Mouse (Mus musculus) layer of hippocampus, adult 9-11 months (tissue): ENCODE results near the gene Pcare.
"Not testable (repeated sequence)": the region's sequence is repeated elsewhere in the genome, so short reads cannot be mapped to it uniquely, and the experiment has no call there.

Experiments
- DNase-seq: peaks from one replicate; pipeline ENCODE4 v3.0.0; 2022

The Pcare gene

DNA sequence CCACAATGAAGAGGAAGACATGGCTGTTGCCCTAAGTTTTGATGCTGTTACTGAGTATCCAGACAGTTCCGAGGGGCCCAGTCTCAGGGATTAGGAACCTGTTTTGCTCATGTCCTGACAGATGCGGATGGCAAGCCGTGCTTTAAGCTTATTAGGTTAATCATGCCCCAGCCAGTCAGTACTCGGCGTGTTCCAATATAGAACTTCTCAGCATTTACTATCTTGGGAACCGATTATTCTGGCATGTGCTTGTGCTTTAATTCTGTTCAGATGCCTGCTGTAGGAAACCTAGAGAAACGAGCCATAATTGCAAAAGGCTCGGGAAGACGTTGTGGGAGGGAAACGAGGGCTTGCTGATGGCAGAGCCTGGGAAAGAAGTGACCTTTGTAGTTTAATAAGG lies at the start of gene Pcare:
Gene Pcare (minus strand): TSS at position 64 of the 400 bp plus-strand sequence.
- no peak for DNase-seq

- no peak for DNase-seq
These were observed 43.0 kb upstream of the Pcare start for GRCm38 (mm10) chr17:71795521-71796205.

- DNase-seq, result no peak
These were observed 38.9 kb upstream of the Pcare start for GRCm38 (mm10) chr17:71791622-71792021.

DNA sequence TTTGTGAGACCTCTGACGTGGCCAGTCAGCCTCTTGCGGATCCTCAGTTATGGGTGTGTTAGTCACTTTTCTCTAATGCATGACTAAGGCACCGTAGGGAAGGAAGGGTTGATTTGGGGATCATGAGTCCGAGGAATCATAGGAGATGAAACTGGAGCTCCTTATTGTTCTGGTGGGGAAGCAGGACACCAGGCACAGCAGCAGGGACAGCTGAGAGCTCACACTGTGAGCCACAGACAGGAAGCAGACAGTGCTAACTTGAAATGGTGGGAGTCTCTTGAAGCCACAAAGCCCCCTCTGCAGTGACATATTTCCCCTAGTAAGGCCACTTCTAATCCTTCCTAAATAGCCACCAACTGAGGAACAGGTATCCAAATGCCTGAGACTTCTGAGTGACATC lies 38.4 kb upstream of the Pcare start:
- no peak for DNase-seq

- DNase-seq, result no peak
These were observed 33.8 kb upstream of the Pcare start for GRCm38 (mm10) chr17:71786456-71786855.

DNA sequence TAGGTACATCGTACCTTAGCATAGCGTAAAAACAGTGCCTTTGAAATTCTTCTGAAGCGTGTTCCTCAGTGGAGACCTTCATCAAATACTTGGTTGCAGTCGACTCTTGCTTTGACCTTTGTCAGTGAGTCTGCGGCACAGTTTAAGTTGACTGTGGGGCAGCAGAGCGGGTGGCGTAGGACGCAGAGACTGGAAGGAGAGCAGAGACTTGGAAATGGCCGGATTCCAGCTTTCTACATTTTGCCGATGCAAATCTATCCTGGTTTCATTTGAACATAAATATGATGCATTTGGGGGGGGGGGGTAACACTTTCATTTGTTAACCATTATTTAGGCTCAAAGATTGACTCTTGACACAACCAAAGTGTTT lies 30.7 kb upstream of the Pcare start:
- no peak for DNase-seq

DNA sequence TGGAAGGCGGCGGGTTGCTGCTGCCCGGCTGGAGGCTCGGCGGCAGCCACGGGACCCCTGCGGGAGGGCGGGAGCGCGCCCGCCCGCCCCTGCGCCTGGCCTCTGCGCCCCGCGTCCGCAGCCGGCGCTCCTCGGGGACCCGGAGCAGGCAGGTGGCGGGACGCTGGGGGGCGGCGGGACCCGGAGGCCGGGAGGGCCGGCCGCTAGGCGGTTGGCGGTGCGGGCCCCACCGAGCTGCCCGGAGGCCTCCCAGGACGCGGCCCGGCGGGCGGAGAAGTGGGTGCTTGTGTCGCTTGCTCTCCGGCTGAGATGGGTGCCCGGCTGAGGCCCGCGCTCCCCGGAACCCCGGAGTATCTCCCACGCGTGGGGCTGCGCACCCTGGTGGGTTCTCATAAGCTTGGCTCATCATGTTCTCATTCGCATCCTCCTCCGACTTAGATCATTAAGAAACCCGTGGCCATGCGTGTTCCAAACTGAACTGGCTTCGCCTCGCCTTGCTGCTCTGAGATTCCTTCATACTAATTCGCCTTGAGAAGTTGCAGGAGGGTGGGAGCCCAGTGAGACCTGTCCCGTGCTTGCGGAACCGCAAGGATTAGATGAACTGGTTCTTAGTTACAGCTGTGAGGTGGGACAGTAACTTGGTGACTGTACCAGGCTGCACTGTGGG lies 30.1 kb upstream of the Pcare start:
- DNase-seq, result peak; percentile 30

DNA sequence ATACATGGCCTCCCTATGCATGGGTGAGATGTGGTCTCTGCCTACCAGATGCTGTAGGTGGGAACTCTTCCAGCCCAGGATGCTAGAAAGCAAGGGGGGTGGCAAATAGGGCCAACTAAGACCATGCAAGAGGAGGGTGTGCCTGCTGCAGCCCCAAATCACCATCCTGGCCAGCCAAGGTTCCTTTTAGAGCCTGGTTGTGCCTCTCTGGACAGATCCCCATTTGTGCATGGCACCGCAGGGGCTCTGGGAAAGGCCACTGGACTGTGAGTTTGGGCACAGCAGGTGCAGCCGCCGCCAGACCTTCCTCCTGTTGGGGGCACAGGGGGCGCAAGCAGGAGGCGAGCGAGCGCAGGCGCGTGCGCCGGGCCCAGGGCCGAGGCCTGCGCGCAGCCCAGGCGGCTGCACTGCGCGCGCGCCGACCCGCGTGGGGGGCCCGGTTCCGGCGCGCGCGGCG lies 29.6 kb upstream of the Pcare start:
- DNase-seq, result peak; percentile 18

GRCm38 (mm10) chr17:71780945-71781344 lies 28.3 kb upstream of the Pcare start:
- peak; percentile 67 for DNase-seq

DNA sequence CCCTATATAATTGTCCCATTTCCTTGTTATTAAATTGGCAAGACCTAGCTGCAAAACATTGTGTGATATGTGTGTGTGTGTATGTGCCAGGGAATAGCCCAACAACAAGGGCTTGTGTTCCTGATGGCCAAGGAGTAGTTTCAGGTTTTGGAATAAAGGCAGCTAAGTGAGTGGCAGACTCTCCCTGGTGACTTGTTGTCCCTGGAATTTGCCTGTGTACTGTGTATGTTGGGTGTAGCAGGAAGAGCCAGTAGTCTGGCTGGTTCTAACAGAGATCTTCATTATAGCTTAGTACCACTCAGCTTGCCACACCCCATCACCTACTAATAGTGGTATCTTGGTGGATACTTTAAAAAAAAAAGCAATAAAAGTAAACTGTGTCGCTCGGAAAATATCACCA lies 27.8 kb upstream of the Pcare start:
- no peak for DNase-seq

DNA sequence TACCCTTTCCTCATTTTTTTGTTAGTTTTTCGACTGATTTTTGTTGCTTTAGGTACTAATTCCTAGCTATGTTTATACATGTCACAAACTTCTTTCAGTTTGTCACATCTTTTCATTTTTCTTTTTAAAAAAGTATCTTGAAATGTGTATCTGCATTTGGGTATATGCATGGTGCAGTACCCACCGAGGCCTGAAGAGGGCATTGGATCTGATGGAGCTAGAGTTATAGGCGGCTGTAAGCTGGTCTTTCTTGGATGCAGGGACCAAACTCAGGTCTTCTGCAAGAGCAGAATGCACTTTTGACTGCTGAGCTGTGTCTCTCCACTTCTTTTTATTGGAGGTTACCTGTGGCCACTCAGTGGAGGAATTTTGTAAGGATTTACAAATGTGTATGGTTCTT lies 26.0 kb upstream of the Pcare start:
- no peak for DNase-seq

GRCm38 (mm10) chr17:71775279-71775678 lies 22.6 kb upstream of the Pcare start:
- peak; percentile 12 for DNase-seq

DNA sequence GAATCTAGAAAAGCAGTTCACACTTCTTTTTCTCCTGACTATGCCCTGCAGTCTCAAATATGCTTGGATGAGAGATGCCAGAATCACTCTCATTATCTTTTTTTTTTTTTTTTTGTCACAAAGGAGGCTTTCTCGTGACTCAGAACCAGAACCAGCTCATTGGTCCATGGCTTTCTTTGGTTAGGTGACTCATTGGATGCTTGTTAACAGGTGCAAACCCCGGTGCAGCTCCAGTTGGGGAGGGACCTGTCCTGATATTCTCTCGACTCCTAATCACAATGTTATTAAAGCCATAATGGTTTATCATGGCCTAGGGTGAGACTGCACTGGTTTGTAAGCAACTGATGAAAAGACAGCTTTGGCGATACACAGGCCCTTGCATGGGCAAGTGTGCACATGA lies 21.5 kb upstream of the Pcare start:
- no peak for DNase-seq

GRCm38 (mm10) chr17:71770696-71771095 lies 18.0 kb upstream of the Pcare start:
- no peak for DNase-seq

DNA sequence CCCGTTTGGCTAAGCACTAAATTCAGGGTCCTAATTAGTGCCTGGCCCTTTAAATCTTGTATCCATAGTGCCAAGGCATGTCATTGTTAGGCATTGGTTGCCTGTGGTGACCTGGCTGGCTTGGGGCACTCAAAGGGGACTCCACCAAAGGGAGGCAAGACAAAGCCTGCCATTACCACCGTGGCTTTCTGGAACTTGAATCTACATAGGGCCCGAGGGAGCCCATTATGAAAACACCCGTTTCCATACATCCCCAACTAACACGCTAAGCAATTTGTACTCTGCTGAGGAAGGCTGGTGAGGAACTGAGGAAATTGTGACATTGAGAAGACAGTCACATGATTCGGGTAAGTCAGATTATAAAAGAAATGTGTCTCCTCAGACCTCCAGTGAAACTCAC lies 16.9 kb upstream of the Pcare start:
- DNase-seq, result no peak

GRCm38 (mm10) chr17:71768173-71768572 lies 15.5 kb upstream of the Pcare start, which contains the start of gene Clip4:
TSS of gene Clip4 (plus strand) at chr17:71768473.
- DNase-seq, result not testable (repeated sequence)

DNA sequence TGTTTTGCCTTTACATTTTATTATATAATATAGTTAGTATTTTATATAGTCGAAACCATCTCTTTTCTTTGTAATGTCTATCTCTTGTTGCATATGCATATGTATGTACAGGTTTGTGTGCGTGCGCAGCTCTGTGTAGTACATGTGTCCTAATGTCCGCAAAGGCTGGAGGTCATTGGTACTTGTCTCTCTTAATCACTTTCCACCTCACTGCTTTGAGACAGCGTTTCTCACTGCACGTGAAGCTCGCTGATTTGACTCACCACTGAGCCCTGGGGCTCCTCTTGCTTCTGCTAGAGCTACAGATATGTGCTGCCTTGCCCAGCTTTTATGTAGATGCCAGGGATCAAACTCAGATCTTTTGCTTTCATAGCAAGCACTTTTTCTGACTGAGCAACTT lies 7.8 kb upstream of the Pcare start:
- DNase-seq, result no peak

DNA sequence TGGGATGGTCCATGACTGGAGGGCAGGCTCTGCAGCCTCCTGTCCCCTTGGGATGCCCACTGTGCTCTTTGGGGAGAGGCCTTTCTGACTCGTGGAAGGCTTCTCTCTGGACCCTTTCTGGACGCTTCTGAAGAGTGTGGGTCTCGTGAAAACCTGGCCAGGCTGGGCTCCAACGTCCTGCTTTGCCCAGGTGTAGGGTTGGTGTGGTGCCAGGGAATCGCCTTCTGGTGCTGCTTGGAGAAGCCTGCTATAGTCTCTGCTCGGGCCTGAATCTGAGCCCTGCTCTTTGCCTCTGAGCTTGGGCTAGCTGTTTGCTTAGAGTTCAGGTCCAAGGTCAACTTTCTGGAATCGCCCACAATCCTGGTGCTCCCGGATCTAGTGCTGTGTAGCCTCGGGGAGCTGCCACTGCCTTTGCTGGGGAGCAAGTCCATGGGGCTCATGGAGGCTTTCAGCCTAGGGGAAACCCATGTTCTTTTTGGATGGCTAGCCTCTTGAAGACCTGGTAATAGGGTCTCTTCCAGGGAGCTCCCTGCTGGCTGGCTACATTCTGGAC lies 3.0 kb downstream of the Pcare start:
- DNase-seq, result no peak

- no peak for DNase-seq
These were observed 5.1 kb downstream of the Pcare start for GRCm38 (mm10) chr17:71747561-71747960.

GRCm38 (mm10) chr17:71746114-71746513 lies 6.6 kb downstream of the Pcare start:
- DNase-seq, result no peak

- DNase-seq, result peak; percentile 37
These were observed 9.8 kb downstream of the Pcare start for GRCm38 (mm10) chr17:71742935-71743334.

- no peak for DNase-seq
These were observed 10.5 kb downstream of the Pcare start for GRCm38 (mm10) chr17:71742156-71742555.

GRCm38 (mm10) chr17:71736442-71736841 lies 16.3 kb downstream of the Pcare start:
- DNase-seq, result no peak

DNA sequence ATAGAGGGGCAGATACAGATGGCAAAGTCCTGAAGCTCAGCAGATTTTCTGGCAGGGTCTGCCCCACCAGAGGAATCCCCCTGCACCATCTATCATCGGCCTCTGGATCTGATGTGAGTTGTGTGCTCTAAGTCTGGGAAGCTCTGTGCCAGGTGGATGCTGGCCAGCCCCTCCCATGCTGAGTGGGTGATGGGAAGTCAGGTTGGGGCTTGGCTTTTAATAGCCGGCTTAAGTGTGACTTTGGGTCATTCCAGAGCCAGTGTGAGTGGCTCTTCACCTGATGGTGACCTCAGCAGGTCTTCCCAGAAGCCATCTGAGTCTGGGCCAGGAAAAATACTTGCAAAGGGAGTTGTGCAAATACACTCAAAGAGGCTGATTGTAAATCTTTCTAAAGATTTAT lies 22.0 kb downstream of the Pcare start:
- DNase-seq, result no peak
